Mouse (Mus musculus): ENCODE data around the gene Sh3rf1. TPM values are rescaled to one million over a fixed set of nuclear protein-coding genes. Genes with fewer than 3 reads are reported as not detected.

The Sh3rf1 gene
- polyA plus RNA-seq, 1 experiment = 19.4 TPM

- DNase-seq (ENCODE audit: extremely low spot score in 1 of 2, low spot score in 1 of 2) = no peak
Observed at GRCm38 (mm10) chr8:61283169-61284081, 59.8 kb downstream of the Sh3rf1 start.

- no peak for DNase-seq (ENCODE audit: extremely low spot score in 1 of 2, low spot score in 1 of 2)
Observed at GRCm38 (mm10) chr8:61285896-61286295, 62.2 kb downstream of the Sh3rf1 start.

GRCm38 (mm10) chr8:61286394-61286793, 62.7 kb downstream of the Sh3rf1 start:
- DNase-seq (ENCODE audit: extremely low spot score in 1 of 2, low spot score in 1 of 2) = no peak

GRCm38 (mm10) chr8:61286795-61287385, 63.2 kb downstream of the Sh3rf1 start:
- no peak for DNase-seq (ENCODE audit: extremely low spot score in 1 of 2, low spot score in 1 of 2)

GRCm38 (mm10) chr8:61288006-61288566, 64.4 kb downstream of the Sh3rf1 start:
- peak in 1 of 2 experiments; percentile 52 for DNase-seq (ENCODE audit: extremely low spot score in 1 of 2, low spot score in 1 of 2)

- no peak for DNase-seq (ENCODE audit: extremely low spot score in 1 of 2, low spot score in 1 of 2)
Observed at GRCm38 (mm10) chr8:61288676-61289075, 65.0 kb downstream of the Sh3rf1 start.

GRCm38 (mm10) chr8:61295040-61295439, 71.4 kb downstream of the Sh3rf1 start:
- DNase-seq (ENCODE audit: extremely low spot score in 1 of 2, low spot score in 1 of 2) = no peak

- DNase-seq (ENCODE audit: extremely low spot score in 1 of 2, low spot score in 1 of 2) = no peak
Observed at GRCm38 (mm10) chr8:61295441-61295840, 71.8 kb downstream of the Sh3rf1 start.

GRCm38 (mm10) chr8:61298828-61299227, 75.2 kb downstream of the Sh3rf1 start:
- DNase-seq (ENCODE audit: extremely low spot score in 1 of 2, low spot score in 1 of 2) = no peak

- DNase-seq (ENCODE audit: extremely low spot score in 1 of 2, low spot score in 1 of 2) = no peak
Observed at GRCm38 (mm10) chr8:61301298-61302028, 77.8 kb downstream of the Sh3rf1 start.

- no peak for DNase-seq (ENCODE audit: extremely low spot score in 1 of 2, low spot score in 1 of 2)
Observed at GRCm38 (mm10) chr8:61302029-61302368, 78.3 kb downstream of the Sh3rf1 start.

- DNase-seq (ENCODE audit: extremely low spot score in 1 of 2, low spot score in 1 of 2) = no peak
Observed at GRCm38 (mm10) chr8:61305451-61306070, 81.9 kb downstream of the Sh3rf1 start.

- DNase-seq (ENCODE audit: extremely low spot score in 1 of 2, low spot score in 1 of 2) = peak; percentile 58 to 63
Observed at GRCm38 (mm10) chr8:61306501-61307112, 82.9 kb downstream of the Sh3rf1 start.

- DNase-seq (ENCODE audit: extremely low spot score in 1 of 2, low spot score in 1 of 2) = no peak
Observed at GRCm38 (mm10) chr8:61308896-61309295, 85.2 kb downstream of the Sh3rf1 start.

GRCm38 (mm10) chr8:61309530-61310402, 86.1 kb downstream of the Sh3rf1 start:
- no peak for DNase-seq (ENCODE audit: extremely low spot score in 1 of 2, low spot score in 1 of 2)

GRCm38 (mm10) chr8:61310403-61310871, 86.8 kb downstream of the Sh3rf1 start:
- DNase-seq (ENCODE audit: extremely low spot score in 1 of 2, low spot score in 1 of 2) = no peak

GRCm38 (mm10) chr8:61313016-61313415, 89.3 kb downstream of the Sh3rf1 start:
- DNase-seq (ENCODE audit: extremely low spot score in 1 of 2, low spot score in 1 of 2) = no peak

- DNase-seq (ENCODE audit: extremely low spot score in 1 of 2, low spot score in 1 of 2) = no peak
Observed at GRCm38 (mm10) chr8:61316012-61316767, 92.5 kb downstream of the Sh3rf1 start.

Measured in frontal cortex, adult 2 months (tissue).